Mouse (Mus musculus): ENCODE measurements at regions not wholly inside any gene's neighbourhood (a gene's known extent, or its start where the extent isn't known, plus 50 kb on each side); places are given as distances from the start of the nearest gene placed in this dataset.

DNA sequence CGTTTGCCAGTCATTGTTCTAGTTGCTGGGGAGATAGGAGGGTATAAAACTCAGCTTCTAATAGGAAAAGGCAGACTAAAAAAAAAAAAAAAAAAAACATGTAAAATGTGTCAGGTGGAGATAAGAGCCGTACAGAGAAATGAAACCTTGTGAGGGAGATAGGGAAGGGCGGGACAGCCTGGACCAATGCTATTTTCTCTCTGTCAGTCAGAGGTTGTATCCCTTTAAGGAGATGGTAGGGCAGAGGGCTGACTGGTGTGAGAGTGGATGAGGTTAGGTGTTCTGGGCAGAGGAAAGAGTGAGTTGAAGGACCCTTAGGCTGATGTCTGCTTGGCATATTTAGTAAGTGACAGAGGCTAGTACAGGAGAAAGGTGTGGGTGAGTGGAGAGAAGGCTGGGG is 169.2 kb upstream of the Serpine2 start:
- no peak for DNase-seq

DNA sequence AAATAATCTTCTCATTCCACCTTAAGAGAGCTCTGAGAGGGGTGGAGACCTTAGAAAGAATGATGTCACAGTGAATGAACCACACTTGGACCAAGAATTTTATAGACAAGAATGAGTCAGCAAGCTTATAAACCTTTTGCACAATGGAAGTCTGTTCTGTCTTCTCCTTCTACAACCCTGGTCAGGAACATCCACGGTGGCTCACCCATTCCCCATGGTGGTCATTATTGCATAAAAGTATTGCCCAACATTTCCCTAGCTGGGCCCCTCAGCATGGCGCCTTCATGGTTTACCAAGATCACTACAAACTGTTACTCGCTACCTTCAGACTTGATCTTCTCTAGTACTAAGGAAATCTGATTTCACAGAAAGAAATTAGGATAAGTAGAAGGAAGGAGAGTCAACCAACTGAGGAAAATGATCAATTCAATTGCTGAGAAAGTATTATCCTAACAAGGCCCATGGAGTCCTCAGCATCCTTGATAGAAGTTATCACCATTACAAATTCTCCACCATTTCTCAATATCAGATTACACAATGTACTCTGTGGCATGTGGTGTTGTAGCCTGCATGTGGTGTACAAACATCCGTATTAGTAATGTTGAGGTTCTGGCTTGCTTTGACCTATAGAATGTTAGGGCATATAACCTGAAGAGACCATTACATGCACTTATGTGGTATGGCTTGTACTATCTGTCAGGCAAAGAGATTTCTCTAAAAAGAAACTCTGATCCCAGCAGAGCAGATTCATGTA is 165.1 kb upstream of the Serpine2 start:
- DNase-seq, result no peak

DNA sequence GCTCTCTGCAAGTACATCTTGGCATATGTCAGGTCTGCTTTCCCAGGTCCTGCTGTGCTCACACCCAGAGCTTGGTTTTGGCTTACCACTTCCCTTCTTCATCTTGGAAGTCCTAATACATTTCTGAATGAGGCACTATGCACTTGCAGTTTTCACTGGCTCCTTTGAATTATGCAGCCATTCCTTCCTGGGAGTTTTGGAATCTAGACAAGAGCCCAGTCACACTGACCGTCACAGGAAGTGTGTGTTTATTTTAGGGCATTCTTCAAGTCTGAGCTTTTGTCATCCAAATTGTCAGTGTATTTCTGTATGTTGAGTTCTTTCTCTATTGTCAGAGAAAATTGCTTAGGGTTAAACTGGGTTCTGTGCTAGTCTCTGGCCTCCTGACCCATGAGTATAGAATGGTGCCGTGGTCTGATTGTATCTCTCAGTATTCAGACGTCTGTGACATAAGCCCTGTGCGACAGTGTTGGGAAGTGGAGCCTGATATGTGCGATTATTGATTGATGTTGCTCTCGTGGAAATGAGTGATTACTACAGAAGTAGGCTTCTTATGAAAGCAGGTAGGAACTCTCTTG is 162.6 kb upstream of the Serpine2 start:
- no peak for DNase-seq

DNA sequence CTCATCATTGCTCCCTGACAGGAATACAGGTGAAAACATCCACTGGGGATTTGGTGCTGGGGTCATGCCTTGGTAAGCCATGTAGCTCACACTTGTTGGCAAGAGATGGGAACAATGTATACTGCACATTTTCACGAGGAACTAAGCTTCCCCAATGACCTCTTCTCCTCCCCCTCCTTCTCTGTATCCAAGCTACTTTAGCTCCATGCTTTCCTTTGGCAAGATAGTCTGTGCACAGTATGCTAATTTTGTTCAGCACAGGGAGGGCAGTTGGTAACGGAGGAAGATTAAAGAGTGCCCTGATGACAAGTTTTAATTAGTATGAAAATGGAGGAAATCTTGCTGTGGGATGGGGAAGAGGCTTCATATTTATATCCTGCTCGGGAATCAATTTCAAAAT is 160.9 kb upstream of the Serpine2 start:
- no peak for DNase-seq

DNA sequence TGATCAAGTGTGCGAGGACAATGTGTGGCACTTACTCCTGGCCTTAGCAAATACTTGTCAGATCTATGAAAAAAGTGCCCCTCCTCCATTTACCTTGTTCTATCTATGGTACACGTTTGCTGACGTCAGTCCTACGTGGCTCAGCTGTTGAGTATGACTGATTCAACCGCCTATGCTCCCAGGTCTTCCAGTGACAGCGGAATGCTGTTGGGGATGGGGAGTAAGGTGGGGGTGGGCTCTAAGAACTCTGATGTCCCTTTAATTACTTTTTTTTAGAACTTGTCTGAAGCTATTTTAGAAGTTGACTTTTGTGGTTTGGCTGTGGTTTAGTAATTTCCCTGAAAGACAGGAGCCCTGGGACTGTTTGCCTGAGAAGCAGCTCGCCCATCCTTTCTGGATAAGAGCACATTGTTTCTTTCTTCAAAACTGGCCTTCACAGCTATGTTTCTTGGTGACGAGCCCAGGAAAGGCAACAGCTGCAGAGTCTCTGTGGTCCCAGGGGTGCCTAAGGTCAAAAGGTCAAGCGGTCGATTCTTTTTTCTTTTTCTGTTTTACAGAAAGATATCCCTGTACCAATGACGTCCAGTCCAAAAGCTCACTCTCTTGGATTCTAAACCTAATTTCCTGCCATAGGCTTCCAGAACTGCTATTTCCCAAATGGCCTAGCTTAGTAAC is 157.5 kb upstream of the Serpine2 start:
- DNase-seq, result no peak

DNA sequence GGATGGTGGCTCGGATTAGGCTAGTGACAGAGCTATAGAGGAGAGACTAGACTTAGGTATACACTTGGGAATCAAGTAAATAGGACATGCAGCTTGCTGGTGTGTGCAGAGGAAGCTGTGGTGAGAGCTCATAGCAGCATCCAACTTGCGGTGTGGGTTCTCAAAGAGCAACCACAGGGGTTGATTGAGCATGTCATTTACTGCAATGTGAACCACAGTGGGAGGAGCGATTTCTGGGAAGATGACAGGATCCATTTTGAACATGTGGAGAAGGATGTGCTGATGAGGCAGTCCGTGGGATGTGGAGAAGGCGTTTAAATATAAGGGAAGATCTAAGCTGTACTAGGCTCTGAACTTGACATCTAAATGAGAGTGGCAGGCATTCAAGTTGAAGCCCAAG is 154.5 kb upstream of the Serpine2 start:
- no peak for DNase-seq

DNA sequence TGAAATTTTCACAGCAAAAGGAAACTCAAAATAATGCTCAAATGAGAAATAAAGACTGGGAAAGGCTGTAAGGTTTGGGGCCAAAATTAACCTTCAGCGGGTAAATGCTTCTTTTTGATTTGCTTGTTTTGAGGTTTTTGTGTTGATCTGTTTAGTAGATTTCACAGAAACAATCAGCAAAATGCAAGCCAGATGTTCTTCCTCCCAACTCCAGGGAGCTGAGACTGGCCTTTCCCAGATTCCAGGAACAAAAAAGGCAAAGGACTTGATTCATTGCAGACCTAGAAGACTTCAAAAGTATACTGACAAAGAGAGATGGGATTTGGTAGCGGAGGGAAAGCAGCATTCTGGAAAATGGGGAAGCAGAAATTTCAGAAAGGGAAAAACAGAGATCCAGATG is 153.6 kb upstream of the Serpine2 start:
- DNase-seq, result no peak

DNA sequence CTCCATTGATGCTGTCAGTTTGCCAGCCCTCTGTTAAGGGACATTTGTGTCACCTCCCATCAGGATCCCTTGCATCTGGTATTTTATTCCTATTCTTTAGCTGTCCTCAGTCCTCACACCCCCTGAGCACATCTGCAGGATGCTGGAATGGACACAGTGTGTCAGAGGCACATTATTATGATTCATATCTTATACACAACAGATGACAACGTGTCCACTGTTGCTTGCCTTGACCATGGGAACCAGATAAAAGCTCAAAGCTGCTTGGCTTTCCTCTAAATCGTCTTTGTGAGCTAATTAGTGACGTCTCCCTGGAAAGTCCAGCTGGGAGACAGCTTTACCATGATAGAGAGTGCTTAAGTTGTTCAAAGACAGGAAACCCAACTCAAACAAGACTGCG is 149.7 kb upstream of the Serpine2 start:
- DNase-seq, result no peak

DNA sequence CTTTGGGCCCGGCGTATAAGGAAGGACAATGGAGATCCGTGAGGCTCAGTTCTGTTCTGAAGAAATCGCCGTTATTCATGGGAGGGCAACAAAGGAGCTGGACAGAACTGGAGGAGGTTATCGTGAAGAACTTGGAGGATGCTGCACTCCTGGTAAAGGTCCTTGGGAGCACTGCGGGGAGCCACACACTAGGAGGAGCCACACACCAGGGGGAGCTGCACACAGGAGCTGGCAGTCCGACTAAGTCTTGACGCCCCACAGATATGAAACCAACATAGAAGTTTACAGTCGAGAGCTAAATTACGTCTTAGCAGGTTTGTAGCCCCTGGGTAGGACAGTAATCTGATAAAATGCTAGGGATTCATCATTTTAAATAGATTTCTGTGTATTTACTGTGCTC is 138.1 kb upstream of the Serpine2 start:
- DNase-seq, result peak in 1 of 2 experiments; percentile 3

DNA sequence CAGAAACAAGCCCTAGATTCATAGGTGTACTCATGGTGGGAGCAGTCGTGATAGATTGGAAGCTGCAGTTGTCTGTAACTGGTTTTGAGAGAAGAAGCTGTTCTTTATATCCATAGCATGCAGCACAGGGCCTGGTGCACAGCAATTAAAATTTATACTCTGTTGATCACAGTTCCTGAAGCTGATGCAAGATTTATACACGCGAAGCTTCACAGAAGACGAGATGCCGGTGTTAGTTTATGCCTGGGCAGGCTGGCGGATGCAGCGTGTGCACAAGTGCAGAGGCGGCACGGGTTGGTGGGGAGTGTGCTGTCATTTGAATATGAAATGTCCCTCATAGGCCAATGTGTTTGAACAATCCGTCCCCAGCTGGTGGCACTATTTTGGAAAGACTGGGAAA is 136.9 kb upstream of the Serpine2 start:
- DNase-seq, result no peak

DNA sequence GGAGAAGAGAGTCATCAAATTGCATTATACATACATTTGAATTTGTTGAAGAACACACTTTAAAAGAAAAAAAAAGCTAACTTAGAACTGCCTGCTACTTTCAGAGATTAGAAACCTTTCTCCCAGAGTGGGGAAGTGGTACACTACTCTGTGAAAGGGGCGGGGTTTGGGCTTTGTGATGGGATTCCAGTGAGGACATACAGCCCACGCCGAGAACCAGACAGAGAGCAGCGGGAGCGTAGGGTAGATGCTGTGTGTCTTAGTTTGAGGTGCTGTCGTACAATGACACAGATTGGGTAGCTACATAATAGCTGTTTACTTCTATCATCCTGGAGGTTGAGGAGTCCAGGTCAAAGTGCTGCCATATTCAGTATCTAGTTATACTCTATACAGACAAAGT is 136.5 kb upstream of the Serpine2 start:
- no peak for DNase-seq

DNA sequence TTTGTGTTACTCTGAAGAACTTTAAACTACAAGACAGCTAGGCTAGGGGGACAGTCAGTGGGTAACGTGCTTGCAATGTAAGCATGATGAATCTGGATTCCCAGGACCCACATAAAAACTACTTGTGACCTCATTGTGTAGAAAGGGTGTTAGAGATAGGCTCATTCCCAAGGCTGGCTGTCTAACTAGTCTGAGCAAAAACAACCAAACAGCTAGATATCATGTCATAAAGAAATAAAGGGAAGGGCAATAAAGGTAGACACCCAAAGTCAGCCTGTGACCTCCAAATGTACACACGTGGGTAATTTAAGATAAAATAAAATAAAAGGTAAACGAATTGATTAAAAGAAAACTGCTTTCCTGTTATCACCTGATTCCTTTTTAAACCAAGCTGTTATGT is 123.7 kb upstream of the Serpine2 start:
- no peak for DNase-seq

DNA sequence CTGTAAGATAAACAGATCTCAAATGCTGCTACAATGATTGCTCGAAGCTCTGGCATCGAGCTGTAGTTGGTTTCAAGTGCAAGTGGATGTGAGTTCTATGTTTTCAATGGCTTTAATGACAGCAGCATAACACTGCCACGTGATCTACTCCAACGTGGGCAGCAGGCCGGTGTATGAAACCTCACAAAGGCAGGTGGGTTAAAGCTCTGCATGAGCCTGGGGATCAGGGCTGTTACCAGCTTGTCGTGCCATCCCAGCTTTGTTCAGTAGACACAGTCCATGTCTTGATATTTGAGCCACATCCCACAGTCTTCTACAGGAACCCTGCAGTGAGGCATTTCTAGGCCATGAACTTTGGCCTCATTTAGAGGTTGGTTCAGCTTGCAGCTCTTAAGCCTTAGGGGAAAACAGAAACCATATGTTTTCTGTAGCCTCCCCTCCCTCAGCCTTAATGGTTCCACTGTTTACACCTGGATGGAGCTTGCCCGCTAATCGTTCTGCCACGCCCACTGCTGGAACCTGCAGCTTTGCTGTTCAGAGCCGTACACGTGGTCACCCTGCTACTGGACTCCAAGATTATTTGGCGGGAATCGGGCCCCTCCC is 121.8 kb upstream of the Serpine2 start:
- no peak for DNase-seq

DNA sequence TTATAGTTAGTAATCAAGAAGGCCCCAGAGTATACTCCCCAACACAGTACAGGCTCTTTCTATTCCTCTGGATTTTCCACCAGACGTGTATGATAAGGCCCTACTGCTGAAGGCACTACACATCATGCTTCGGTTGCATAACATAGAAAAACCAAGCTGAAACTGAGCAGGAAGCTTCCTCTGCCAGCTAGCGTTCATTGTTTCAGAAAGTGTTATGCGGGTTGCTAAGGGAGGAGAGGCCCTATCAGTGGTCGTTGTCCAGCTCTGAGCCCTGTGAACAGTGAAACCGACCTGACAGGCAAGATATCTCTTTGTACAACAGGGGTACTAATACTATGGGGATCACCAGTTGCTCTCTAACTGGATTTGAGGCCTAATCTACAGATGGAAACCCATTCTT is 118.9 kb upstream of the Serpine2 start:
- DNase-seq, result no peak

DNA sequence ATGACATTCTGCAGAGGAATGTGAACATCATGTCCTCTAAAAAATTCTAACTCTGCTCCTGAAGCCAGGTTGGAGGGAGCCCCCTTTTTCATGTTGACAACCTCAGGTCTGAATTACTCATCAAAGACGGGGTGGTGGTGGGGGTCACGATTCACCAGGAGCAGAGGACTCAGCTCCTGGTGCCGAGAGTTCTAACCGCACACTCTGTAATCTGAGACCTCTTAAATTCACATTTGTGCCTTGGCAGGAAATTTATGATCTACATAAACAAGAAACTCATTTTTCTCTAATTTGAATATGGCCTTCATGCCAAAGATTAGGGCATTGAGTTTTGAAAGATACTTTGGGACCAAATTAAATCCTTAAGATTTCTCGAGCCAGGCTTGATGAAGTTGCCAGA is 117.2 kb upstream of the Serpine2 start:
- DNase-seq, result no peak

DNA sequence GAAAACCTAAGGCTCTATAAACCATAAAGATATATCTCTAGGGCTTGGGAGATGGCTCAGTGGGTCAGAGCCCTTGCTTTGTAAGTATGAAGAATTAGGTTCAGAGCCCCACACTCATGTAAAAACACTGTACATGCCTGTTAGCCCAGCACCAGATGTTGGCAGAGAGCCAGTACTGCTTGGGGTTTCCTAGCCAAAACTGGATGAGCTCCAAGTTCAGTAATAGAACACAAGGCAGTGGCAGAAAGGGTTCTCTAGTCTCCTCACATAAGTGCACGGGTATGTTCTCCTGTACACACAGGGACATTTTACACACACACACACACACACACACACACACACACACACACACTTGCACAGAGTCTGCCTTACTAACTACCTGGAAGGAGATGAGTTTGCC is 95.1 kb upstream of the Serpine2 start:
- peak; percentile 39 to 68 for DNase-seq

DNA sequence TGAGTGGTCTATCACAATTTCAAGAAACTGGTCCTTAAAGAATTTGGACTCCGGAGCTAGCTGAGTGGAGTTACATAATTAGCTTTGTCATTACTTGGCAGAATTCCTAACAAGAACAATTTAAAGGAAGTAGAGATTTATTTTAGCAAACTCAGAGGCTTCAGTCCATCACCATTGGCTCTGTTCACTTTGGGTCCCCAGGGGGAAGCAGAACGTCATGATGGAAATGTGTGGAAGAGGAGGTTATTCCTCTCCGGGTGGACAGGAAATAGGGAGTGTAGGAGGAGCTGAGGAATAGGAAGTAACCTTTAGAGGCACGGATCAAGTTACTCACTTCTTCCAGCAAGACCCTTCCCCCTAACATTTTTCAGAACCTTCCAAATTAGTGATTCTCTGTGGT is 83.3 kb upstream of the Serpine2 start:
- DNase-seq, result no peak

DNA sequence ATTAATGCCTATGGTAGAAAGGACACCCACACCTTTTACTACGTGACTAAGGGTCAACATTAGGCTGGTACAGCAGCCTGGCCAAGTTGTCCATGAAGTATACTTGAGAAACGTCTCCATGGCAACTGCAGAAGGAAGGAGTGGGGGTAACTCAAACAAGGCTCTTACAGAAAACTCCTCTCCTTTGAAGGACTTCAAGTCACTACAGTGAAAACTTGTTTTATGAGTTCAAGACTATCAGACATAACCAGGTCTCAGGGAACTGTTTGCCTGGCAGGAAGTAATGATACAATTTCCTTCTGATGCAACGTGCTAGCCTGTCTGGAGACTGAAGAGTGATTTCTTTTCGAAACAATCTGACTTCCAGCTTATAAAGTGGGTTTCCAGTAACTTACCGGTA is 71.5 kb upstream of the Serpine2 start:
- no peak for DNase-seq

DNA sequence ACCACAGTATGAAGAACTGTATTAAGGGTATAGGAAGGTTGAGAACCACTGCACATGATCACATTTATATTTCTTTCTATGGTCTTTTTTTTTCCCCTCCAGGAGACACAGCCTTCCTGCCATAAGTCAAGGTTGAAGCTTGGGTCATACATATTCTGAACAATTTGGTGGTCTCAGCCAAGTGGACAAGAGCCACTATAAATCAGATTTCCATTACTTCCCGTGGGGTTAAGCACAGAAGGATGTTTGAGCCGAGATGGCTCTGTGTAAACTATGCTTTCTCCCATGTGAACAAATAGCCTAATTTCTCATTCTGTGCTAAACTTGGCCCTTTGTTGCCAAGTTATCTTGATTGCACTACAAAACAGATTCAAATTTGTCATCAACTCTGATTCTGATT is 66.8 kb upstream of the Serpine2 start:
- DNase-seq, result no peak

DNA sequence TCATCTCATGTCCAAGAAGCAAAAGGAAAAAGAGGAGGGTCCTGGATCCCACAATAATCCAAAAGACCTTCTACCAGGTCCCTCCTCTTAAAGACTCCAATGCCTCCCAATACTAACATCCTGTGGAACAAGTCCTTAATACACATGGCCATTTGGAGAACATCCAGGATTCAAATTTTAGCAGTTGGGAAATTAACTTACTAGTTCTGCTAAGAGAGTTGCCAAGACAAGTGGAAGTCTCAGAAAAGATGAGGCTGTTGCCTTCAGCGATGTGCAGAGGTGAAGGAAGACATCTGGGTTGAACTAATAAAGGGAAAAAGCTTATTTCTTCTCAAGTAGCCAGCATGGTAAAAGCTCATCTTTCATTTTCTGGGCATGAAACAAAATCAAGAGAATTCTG is 64.8 kb upstream of the Serpine2 start:
- no peak for DNase-seq

DNA sequence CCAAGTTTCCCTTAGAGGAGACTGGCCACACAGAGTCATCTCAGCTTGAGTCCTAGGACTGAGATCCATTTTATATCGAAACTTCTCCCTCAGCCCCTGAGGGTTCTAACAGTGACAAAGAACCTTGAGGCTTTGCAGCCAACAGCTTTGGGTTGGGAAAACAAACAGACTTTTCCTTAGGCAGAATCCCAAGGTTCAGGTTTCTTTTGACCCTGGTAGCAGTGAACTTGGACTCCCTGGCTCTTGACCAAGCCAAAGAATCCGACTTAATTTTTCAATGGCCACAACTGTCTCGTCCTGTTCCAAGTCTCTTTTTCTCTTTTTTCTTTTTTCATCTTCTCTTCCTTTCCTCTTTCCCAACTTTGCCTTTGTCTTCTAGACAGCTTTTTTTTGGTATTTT is 60.9 kb upstream of the Serpine2 start:
- DNase-seq, result no peak

DNA sequence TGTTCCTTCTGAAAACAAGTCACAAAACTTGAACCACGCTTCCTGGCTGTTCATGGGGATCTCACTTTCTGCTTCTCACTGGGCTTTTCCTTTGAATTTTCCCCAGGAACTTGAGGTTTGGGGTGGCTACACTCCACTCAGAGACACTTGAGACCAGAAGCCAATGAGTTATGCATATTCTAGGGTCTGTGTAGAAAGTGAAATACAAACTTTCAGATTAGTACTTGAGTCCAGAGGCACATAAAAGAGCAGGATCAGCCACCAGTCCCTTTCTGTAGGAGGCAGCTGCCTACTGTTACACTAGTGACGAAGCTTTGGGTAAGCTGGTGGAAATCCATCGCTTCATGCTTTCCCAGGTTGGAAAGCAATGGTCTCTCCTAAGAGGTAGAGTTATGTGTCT is 60.4 kb upstream of the Serpine2 start:
- no peak for DNase-seq

DNA sequence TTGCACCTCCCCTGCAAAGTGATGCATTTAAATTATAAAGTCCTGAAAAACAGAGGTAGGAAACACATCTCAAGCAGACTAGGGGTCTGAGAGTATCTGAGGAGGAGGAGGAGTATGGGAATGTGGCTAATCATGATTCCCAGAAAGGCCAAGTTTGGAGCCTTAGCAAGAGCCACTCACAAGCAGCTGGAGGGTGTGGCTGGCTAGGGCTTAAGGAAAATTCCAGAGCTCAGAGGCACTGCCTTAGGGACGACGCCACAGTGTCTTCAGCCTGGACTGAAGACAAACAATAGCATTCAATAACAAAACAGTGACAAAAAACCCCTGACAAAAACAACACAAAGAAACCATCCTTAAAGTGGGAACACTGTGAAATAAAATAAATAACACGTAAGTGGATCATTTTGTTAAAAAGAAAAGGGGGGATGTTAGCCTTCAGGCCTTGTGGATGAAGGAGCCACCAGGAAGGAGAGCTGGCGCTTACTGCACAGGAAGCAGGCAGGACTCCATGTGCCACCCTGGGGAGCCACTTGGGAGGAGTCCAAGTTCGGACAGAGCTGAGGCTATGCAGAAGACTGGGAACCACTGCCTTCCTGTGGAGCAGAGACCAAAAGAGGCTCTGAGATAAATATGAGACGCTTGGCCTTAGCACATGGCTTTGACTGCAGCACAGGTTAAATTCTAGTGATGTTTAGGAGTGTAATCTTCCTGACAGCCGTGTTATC is 56.6 kb upstream of the Serpine2 start:
- DNase-seq, result peak; percentile 12 to 35

Measured in cerebellum, postnatal 25 days (tissue).